Mouse (Mus musculus) liver, adult 2 months (tissue): ENCODE measurements around the gene Med20. TPM values are rescaled to one million over a fixed set of nuclear protein-coding genes. Genes with fewer than 3 reads are reported as not detected.

Source experiments
- DNase-seq: peaks from one replicate; pipeline ENCODE4 v3.0.0-alpha.2; 2011; ENCODE audit warnings: low read depth, low spot score; ENCODE audit errors: extremely low read depth
- H3K27ac ChIP-seq: fragments of 200-500 bp; replicated peaks from 2 replicates; pipeline ENCODE4 v1.5.1; 2012; ENCODE audit warnings: low read depth, mild to moderate bottlenecking, control low read depth, inconsistent platforms, low read length; ENCODE audit not compliant: insufficient read depth
- H3K27me3 ChIP-seq: fragments of 200-500 bp; 2 replicates; pipeline ENCODE4 v1.6.1; 2012; ENCODE audit warnings: mild to moderate bottlenecking, moderate library complexity, low read length, inconsistent platforms; ENCODE audit not compliant: control insufficient read depth, insufficient read depth
- H3K36me3 ChIP-seq: fragments of 200-500 bp; 2 replicates; pipeline ENCODE4 v1.6.1; 2012; ENCODE audit warnings: low read length, inconsistent platforms; ENCODE audit not compliant: control insufficient read depth, insufficient read depth
- H3K4me1 ChIP-seq: fragments of 200-500 bp; 2 replicates; pipeline ENCODE4 v1.6.1; 2011; ENCODE audit warnings: low read length; ENCODE audit not compliant: control insufficient read depth, insufficient read depth
- H3K4me3 ChIP-seq: fragments of 200-500 bp; 2 replicates; pipeline ENCODE4 v1.5.1; 2011; ENCODE audit warnings: low read depth, mild to moderate bottlenecking, control low read depth, low read length, moderate library complexity; ENCODE audit not compliant: insufficient read depth
- H3K79me2 ChIP-seq: fragments of 200-500 bp; 2 replicates; pipeline ENCODE4 v1.6.1; 2012; ENCODE audit warnings: inconsistent platforms, mild to moderate bottlenecking, low read length, moderate library complexity; ENCODE audit not compliant: control insufficient read depth, insufficient read depth
- H3K9ac ChIP-seq: fragments of 200-500 bp; 2 replicates; pipeline ENCODE4 v1.6.1; 2012; ENCODE audit warnings: low read depth, mild to moderate bottlenecking, control low read depth, inconsistent platforms, low read length
- CTCF ChIP-seq: fragments of 200-500 bp; IDR thresholded peaks from 2 replicates; pipeline ENCODE4 v1.5.1; 2011; ENCODE audit warnings: low read depth, low read length, control low read depth
- POLR2A ChIP-seq: fragments of 200-500 bp; IDR thresholded peaks from 2 replicates; pipeline ENCODE4 v1.6.1; 2011; ENCODE audit warnings: low read length, control low read depth; ENCODE audit not compliant: insufficient read depth; ENCODE audit errors: extremely low read depth
- WGBS: fragments of 180-500 bp; shearing (Covaris S2); methylation state at CpG from one replicate; pipeline ENCODE4 v1.1.7; 2018; 5-methylcytosine and 5-hydroxymethylcytosine counted together
- polyA plus RNA-seq: library from polyadenylated mRNA; depleted of rRNA; stranded (reverse); fragments of >200 nt; gene quantifications from 2 replicates; pipeline ENCODE4 v1.2.3, GENCODE M21; 2012
- total RNA-seq: library from RNA; depleted of rRNA; stranded (reverse); fragments of >200 nt; gene quantifications from 2 replicates; pipeline ENCODE4 v1.2.3, GENCODE M21; 2014

Gene Med20
- total and polyA plus RNA-seq, 2 experiments: 15.0 to 19.4 TPM

DNA sequence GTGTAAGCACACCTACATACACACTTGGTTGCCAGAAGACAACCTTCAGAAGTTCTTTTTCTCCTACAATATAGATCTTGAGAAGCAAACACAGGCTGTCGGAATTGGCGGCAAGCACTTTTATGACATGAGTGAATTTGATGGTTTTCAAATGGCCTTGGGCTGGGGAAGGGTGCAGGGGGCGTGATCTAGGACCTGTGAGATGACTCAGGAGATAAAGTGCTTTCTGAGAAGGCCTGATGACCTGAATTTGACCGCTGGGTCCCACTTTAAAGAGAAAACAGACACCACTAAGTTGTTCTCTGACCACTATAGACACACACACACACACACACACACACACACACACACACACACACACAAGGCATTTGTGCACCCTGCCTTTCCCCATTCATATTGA, 30.4 kb upstream of the Med20 start:
- Histone ChIP-seq H3K4me1 (no peaks in the 10 kb centered on the region), H3K27ac (no peak overlapping the region), H3K4me3 (no peak overlapping the region), H3K9ac (no peak overlapping the region), H3K79me2 (no peaks in the 10 kb centered on the region), H3K36me3 (no peaks in the 10 kb centered on the region; the same call in 1 of the 2 replicates), H3K27me3 (no peaks in the 10 kb centered on the region)
- no peak for TF ChIP-seq CTCF
- no peak for TF ChIP-seq POLR2A
- no peak for DNase-seq
- WGBS: 95% methylated on average over 4 of the region's 4 CpGs

DNA sequence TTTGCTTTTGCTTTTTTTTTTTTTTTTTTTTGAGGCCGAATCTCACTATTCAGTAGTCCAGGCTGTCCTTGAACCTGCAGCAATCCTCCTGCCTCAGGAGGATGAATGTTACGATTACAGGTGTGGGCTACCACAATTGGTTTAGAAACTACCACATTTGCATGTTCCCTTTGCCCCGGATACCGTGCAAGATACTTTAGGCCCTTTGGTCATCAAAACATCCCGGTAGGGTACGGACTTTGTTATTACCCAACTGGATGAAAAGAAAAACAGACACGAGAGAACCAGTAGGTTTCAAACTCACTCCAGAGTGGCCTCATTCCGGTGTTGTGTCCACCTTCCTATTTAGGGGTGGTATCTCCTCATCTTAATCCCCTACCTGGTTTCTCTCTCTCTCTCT, 22.9 kb upstream of the Med20 start:
- no peak for TF ChIP-seq POLR2A
- no peak for TF ChIP-seq CTCF
- Histone ChIP-seq H3K27me3 (no peaks in the 10 kb centered on the region), H3K36me3 (no peaks in the 10 kb centered on the region), H3K9ac (no peak overlapping the region), H3K27ac (peak overlapping the region; percentile 37; the same call in 1 of the 2 replicates), H3K4me3 (no peak overlapping the region), H3K4me1 (peaks cover 7% of the 10 kb centered on the region), H3K79me2 (no peaks in the 10 kb centered on the region)
- DNase-seq: peak; percentile 63
- 32% methylated on average over 8 of the region's 8 CpGs for WGBS

DNA sequence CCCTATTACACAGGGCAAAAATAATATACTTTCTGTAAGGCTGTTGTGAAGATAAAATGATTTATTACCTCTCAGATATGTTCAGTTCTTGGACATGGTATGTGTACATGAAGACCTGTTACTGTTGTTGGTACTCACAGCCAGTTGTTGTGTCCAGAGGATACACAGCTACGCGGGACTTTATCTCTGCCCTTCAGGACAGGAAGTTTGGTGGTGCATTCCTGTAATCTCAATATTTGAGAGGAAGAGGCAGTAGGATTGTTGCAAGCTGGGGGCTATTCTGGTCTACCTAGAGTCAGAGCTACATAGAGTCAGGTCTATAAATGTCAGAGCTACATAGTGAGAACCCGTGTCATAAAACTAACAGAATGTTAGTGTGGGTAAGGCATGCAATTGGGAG, 20.3 kb upstream of the Med20 start:
- TF ChIP-seq POLR2A: no peak
- TF ChIP-seq CTCF: no peak

DNA sequence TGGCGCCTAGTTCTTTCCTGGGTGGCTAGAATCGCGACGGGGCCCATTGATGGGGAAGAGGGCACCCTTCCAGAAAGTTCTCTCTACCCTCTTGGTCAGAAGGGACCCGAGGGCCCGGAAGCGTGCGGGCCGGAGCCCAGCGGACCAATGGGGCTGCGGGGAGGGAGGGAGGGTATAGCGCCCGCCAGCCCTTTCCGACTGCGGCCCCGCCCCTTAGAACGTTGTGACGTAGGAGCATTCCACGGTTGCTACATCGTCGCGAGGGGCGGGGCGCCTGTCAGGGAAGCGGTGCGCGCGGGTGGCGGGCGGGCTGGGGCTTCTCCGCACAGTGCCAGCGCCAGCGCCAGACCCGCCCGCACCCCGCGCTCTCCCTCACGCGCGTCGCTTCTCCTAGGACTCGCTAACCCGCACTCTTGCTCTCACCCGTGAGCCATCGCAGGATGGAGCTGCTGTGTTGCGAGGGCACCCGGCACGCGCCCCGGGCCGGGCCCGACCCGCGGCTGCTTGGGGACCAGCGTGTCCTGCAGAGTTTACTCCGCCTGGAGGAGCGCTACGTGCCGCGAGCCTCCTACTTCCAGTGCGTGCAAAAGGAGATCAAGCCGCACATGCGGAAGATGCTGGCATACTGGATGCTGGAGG, 18.0 kb upstream of the Med20 start:
- WGBS: under 1% methylated on average over 63 of the region's 63 CpGs
- no peak for TF ChIP-seq CTCF
- peak; percentile 37; the same call in 1 of the 2 replicates for TF ChIP-seq POLR2A

More for the DNA sequence above, 20.3 kb upstream of the Med20 start:
- Histone ChIP-seq H3K4me1 (peaks cover 10% of the 10 kb centered on the region), H3K27me3 (no peaks in the 10 kb centered on the region), H3K9ac (no peak overlapping the region), H3K36me3 (no peaks in the 10 kb centered on the region), H3K4me3 (no peak overlapping the region), H3K79me2 (peaks cover 5% of the 10 kb centered on the region; the same call in 1 of the 2 replicates), H3K27ac (no peak overlapping the region)
- no peak for DNase-seq
- WGBS: 74% methylated on average over 3 of the region's 3 CpGs

DNA sequence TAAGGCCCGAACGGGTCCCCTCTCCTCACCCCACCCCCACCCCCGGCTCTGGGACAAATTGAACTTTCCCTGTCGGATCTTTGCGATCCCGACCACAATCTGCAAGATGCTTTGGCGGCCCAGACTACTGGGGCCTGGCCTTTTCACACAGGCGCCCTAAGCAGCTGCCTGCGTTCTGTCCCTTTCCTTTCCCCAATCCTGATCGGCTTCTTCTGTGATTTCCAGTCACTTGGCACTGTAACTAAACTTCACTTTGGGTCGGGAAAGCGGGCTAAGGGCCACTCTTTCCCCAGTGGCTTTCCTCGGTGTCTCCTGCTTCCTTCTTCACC, 17.6 kb upstream of the Med20 start:
- no peaks in the 10 kb centered on the region for H3K36me3 ChIP-seq
- peaks cover 9% of the 10 kb centered on the region for H3K4me1 ChIP-seq
- peak overlapping the region; percentile 95 for H3K4me3 ChIP-seq
- H3K27ac ChIP-seq: peak overlapping the region; percentile 72
- TF ChIP-seq POLR2A: no peak
- no peak for TF ChIP-seq CTCF
- H3K79me2 ChIP-seq: peaks cover 5% of the 10 kb centered on the region; the same call in 1 of the 2 replicates
- peak overlapping the region; percentile 92 for H3K9ac ChIP-seq
- peak; percentile 36 for DNase-seq
- H3K27me3 ChIP-seq: no peaks in the 10 kb centered on the region
- under 1% methylated on average over 13 of the region's 13 CpGs for WGBS

More for the DNA sequence above, 18.0 kb upstream of the Med20 start:
- H3K27ac ChIP-seq: peak overlapping the region; percentile 72
- H3K4me1 ChIP-seq: peaks cover 11% of the 10 kb centered on the region
- H3K9ac ChIP-seq: peak overlapping the region; percentile 92
- H3K27me3 ChIP-seq: no peaks in the 10 kb centered on the region
- H3K79me2 ChIP-seq: peaks cover 5% of the 10 kb centered on the region; the same call in 1 of the 2 replicates
- peak overlapping the region; percentile 95 for H3K4me3 ChIP-seq
- H3K36me3 ChIP-seq: no peaks in the 10 kb centered on the region
- DNase-seq: peak; percentile 72
